Mouse (Mus musculus) MEL (cell line): ENCODE measurements around the gene Ndufb3.

Source experiments
- CHD2 ChIP-seq: IDR thresholded peaks from 2 replicates; pipeline ENCODE4 v1.6.1; 2011; ENCODE audit warnings: low read length, improper control_type of control experiment
- CTCF ChIP-seq, 3 experiments: IDR thresholded peaks in 2 of 3; conservative IDR thresholded peaks in 1 of 3; 2 replicates each; pipeline ENCODE4 v1.5.1; 2011 to 2012; ENCODE audit warnings: low read length in 3 of 3, low read depth in 2 of 3, mild to moderate bottlenecking in 2 of 3, improper control_type of control experiment in 1 of 3, inconsistent platforms in 1 of 3, mixed read lengths in 1 of 3, moderate library complexity in 1 of 3; ENCODE audit not compliant: control insufficient read depth in 1 of 3, insufficient read depth in 1 of 3, poor library complexity in 1 of 3, severe bottlenecking in 1 of 3
- EP300 ChIP-seq, 2 experiments: IDR thresholded peaks; 2 replicates each; pipeline ENCODE4 v1.6.1; 2011; ENCODE audit warnings: improper control_type of control experiment in 2 of 2, low read length in 2 of 2, low read depth in 1 of 2, mild to moderate bottlenecking in 1 of 2
- GATA1 ChIP-seq: IDR thresholded peaks from 2 replicates; pipeline ENCODE4 v1.6.1; 2011; ENCODE audit warnings: low read depth, low read length, improper control_type of control experiment
- HCFC1 ChIP-seq: IDR thresholded peaks from 2 replicates; pipeline ENCODE4 v1.6.1; 2012; ENCODE audit warnings: low read depth, mild to moderate bottlenecking, inconsistent platforms, low read length, improper control_type of control experiment, moderate library complexity
- MAX ChIP-seq: IDR thresholded peaks from 2 replicates; pipeline ENCODE4 v1.6.1; 2011; ENCODE audit warnings: low read length, improper control_type of control experiment
- MAZ ChIP-seq: IDR thresholded peaks from 2 replicates; pipeline ENCODE4 v1.6.1; 2012; ENCODE audit warnings: low read depth, mild to moderate bottlenecking, inconsistent platforms, low read length, improper control_type of control experiment
- MYB ChIP-seq: IDR thresholded peaks from 2 replicates; pipeline ENCODE4 v1.6.1; 2011; ENCODE audit warnings: mild to moderate bottlenecking, low read depth, low read length, improper control_type of control experiment
- POLR2A ChIP-seq, 2 experiments: IDR thresholded peaks; 2 replicates each; pipeline ENCODE4 v1.6.1; 2011 to 2012; ENCODE audit warnings: low read length in 2 of 2, mild to moderate bottlenecking in 2 of 2, control low read depth in 1 of 2, improper control_type of control experiment in 1 of 2, low read depth in 1 of 2, moderate library complexity in 1 of 2; ENCODE audit not compliant: control insufficient read depth in 1 of 2, insufficient read depth in 1 of 2, poor library complexity in 1 of 2
- TCF12 ChIP-seq: IDR thresholded peaks from 2 replicates; pipeline ENCODE4 v1.6.1; 2014; ENCODE audit warnings: low read depth, mild to moderate bottlenecking, inconsistent platforms, low read length, improper control_type of control experiment, moderate library complexity
- USF1 ChIP-seq: IDR thresholded peaks from 2 replicates; pipeline ENCODE4 v1.6.1; 2014; ENCODE audit warnings: low read depth, mild to moderate bottlenecking, inconsistent platforms, low read length, improper control_type of control experiment, moderate library complexity
- ZC3H11A ChIP-seq: IDR thresholded peaks from 2 replicates; pipeline ENCODE4 v1.6.1; 2012; ENCODE audit warnings: low read depth, mild to moderate bottlenecking, inconsistent platforms, low read length, improper control_type of control experiment

DNA sequence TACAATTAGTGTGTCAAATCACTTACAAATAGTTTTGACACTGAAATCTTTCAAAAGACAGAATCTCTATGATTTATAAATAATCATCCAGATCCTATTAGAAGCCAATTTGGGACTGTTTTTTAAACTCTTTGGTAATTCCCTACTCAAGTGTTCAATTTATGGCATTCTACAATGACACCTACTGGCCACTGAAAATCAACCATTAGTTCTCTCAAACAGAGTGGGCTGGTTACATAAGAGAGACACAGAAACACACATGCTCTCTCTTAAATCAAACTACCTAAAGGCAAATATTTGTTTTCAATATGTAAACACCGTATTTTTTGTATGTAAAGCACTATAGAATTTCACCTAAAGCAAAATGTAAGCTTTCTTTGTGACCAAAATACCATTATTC, 1.9 kb upstream of the Ndufb3 start:
- TF ChIP-seq GATA1 (no peak), CTCF (IDR thresholded peaks at IDR 0.05 in 2 of 3, conservative IDR thresholded peaks at IDR 0.05 in 1 of 3; ENCODE audit: control insufficient read depth in 1 of 3, insufficient read depth in 1 of 3, low read depth in 2 of 3, low read length in 3 of 3, poor library complexity in 1 of 3, severe bottlenecking in 1 of 3) (peak in 1 of 3 experiments; percentile 51; a peak in 2 of 6 replicates), POLR2A (IDR thresholded peaks at IDR 0.05; ENCODE audit: control insufficient read depth in 1 of 2, insufficient read depth in 1 of 2, low read depth in 1 of 2, low read length in 2 of 2, poor library complexity in 1 of 2) (no peak), MAX (no peak), CHD2 (no peak), EP300 (IDR thresholded peaks at IDR 0.05; ENCODE audit: low read depth in 1 of 2, low read length in 2 of 2) (no peak), TCF12 (no peak), ZC3H11A (no peak), USF1 (no peak), HCFC1 (no peak), MAZ (no peak), MYB (no peak)
